Mouse (Mus musculus) forebrain, embryonic 11.5 days (tissue): ENCODE results near the gene Rpl7l1. TPM values are rescaled to one million over a fixed set of nuclear protein-coding genes. Genes with fewer than 3 reads are reported as not detected.

Source experiments
- ATAC-seq: fragments of 200-750 bp; cut with Nextera tagmentation; replicated peaks from 2 replicates; pipeline ENCODE4 v1.8.0; 2017; ENCODE audit warnings: moderate TSS enrichment; ENCODE audit not compliant: low FRiP score
- DNase-seq: peaks from one replicate; pipeline ENCODE4 v3.0.0-alpha.2; 2017; ENCODE audit warnings: low spot score
- H3K27ac ChIP-seq: fragments of 300-500 bp; sonication (generic); 2 replicates; pipeline ENCODE4 v1.5.1; 2014; ENCODE audit warnings: low read depth, low read length
- H3K27me3 ChIP-seq: fragments of 300-500 bp; sonication (generic); 2 replicates; pipeline ENCODE4 v1.6.1; 2014; ENCODE audit warnings: mild to moderate bottlenecking, low read length, mixed read lengths; ENCODE audit not compliant: control insufficient read depth, insufficient read depth
- H3K36me3 ChIP-seq: fragments of 300-500 bp; sonication (generic); 2 replicates; pipeline ENCODE4 v1.6.1; 2014; ENCODE audit warnings: mild to moderate bottlenecking, low read length, moderate library complexity, mixed read lengths; ENCODE audit not compliant: control insufficient read depth, insufficient read depth
- H3K4me1 ChIP-seq: fragments of 300-500 bp; sonication (generic); replicated peaks from 2 replicates; pipeline ENCODE4 v1.6.1; 2014; ENCODE audit warnings: low read length, mixed read lengths; ENCODE audit not compliant: control insufficient read depth, insufficient read depth
- H3K4me2 ChIP-seq: fragments of 300-500 bp; sonication (generic); 2 replicates; pipeline ENCODE4 v1.6.1; 2014; ENCODE audit warnings: low read depth, mild to moderate bottlenecking, low read length, moderate library complexity, mixed read lengths; ENCODE audit not compliant: severe bottlenecking
- H3K4me3 ChIP-seq: fragments of 300-500 bp; sonication (generic); 2 replicates; pipeline ENCODE4 v1.5.1; 2014; ENCODE audit warnings: low read depth, low read length
- H3K9ac ChIP-seq: fragments of 300-500 bp; sonication (generic); 2 replicates; pipeline ENCODE4 v1.6.1; 2014; ENCODE audit warnings: low read length
- H3K9me3 ChIP-seq: fragments of 300-500 bp; sonication (generic); 2 replicates; pipeline ENCODE4 v1.6.1; 2016; ENCODE audit warnings: low read length, mixed read lengths; ENCODE audit not compliant: control insufficient read depth
- WGBS: fragments of 180-500 bp; shearing (Covaris S2); extraction: QIAGEN DNeasy Blood & Tissue Kit; methylation state at CpG from one replicate; pipeline ENCODE4 v1.1.7; 2014; 5-methylcytosine and 5-hydroxymethylcytosine counted together
- polyA plus RNA-seq: library from polyadenylated mRNA; unstranded; fragments of >200 nt; fragmentation: Nextera tagmentation; extraction: Ambion mirVana; gene quantifications from 2 replicates; pipeline ENCODE4 v1.2.1, GENCODE M21; 2014

Rpl7l1 gene
- polyA plus RNA-seq, 1 experiment from 2014 or later = 189 TPM

DNA sequence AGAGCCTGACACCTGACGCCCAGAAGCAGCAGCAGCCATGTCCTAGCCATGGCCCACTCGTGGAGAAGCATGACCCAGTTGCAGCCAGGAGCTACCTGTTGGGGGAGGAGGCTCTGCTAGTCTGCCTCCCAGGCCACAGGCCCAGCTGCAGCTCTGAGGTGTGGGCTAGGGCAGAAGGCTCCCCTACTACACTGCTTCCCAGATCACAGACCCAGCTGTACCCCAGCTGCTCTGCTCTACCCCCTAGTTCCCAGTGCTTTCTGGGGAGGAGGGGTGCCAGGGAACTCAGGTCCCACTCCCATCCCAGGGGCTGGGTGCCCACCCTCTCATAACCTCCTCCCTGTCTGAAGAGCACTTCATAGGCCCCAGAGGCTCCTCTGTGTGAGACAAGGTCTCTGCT, 18.9 kb downstream of the Rpl7l1 start, which contains the start of gene Ptcra:
Gene Ptcra (minus strand): TSS at position 169 of the 400 bp plus-strand sequence.
- H3K9ac ChIP-seq = no peak within 1 kb of the TSS
- H3K4me3 ChIP-seq = no peak within 1 kb of the TSS
- no peak for DNase-seq
- H3K9me3 ChIP-seq = no peaks in the 10 kb centered on the region
- no peaks in the 10 kb centered on the region for H3K36me3 ChIP-seq
- no peak for ATAC-seq
- no peaks in the 10 kb centered on the region for H3K27me3 ChIP-seq
- H3K27ac ChIP-seq = no peak within 1 kb of the TSS
- no peak within 1 kb of the TSS for H3K4me2 ChIP-seq
- H3K4me1 ChIP-seq = no peaks in the 10 kb centered on the region
- 70% methylated on average over 2 of the region's 2 CpGs for WGBS

DNA sequence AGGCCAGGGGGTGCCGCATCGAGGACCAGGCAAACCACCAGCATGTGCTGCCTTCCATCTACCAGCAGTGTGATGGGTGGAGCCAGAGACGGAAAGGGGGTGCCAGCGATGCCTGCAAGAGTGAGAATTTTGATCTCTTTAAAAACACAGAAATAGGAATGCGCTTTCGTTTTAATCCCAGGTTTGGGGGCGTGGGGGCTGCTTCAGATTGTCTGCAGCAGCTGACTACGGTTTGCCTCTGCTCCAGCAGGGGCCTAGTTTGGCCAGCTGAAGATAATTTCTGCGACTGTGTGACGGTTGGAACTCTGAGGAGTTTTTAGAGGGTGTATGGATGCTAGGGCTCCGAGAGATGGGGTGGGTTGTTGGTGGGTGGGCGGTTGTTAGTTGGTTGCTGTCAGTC, 23.7 kb downstream of the Rpl7l1 start:
- no peak overlapping the region for H3K4me3 ChIP-seq
- H3K9me3 ChIP-seq = no peaks in the 10 kb centered on the region
- ATAC-seq (no peak), DNase-seq (no peak)
- no peaks in the 10 kb centered on the region for H3K4me1 ChIP-seq
- no peaks in the 10 kb centered on the region for H3K36me3 ChIP-seq
- H3K27ac ChIP-seq = no peak overlapping the region
- no peak overlapping the region for H3K9ac ChIP-seq
- H3K4me2 ChIP-seq = no peak overlapping the region
- WGBS = 85% methylated on average over 12 of the region's 12 CpGs
- H3K27me3 ChIP-seq = no peaks in the 10 kb centered on the region

DNA sequence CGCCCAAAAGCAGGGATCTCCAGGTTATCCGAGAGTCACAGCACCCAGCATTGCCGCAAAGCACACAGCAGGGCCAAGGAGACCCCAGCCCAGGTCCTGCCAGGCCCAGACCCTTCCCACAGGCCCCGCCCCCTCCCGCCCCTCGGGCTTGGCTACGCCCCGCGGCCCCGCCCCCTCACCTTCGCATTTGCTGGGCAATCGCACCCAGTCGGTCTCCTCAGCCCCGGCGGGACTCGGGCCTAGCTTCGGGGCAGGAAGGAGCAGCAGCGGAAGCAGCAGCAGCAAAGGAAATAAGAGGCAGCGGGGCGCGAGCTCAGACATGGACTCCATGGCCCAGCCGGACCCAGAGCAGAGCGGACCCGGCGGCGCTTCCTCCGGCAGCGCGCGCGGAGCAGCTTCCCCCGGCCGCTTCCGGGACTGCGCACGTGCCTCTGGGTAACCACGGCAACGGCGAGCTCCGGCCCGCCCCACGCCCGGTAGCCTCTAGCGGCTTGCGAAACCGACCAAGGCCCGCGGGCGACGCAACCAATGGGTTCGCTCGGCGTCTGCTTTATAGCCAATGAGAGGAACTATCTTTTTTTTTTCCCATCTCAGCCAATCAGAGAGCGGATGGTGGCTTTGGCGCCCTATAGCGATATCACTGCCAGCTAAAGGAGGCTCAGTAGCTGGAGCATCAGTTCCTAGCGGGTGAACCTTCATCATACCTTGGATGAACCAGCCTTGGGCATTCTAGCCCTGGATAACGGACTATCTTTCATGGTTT, 30.5 kb downstream of the Rpl7l1 start, which contains the start of gene Cnpy3:
Gene Cnpy3 (minus strand): TSS at position 421 of the 763 bp plus-strand sequence.
- Histone ChIP-seq H3K4me1 (peaks cover 6% of the 10 kb centered on the region), H3K27ac (peak within 1 kb of the TSS; percentile 75), H3K27me3 (no peaks in the 10 kb centered on the region), H3K9ac (peak within 1 kb of the TSS; percentile 76), H3K4me3 (peak within 1 kb of the TSS; percentile 77), H3K36me3 (no peaks in the 10 kb centered on the region), H3K9me3 (no peaks in the 10 kb centered on the region), H3K4me2 (peak within 1 kb of the TSS; percentile 77)
- under 1% methylated on average over 57 of the region's 58 CpGs for WGBS
- peak; percentile 100 for DNase-seq
- peak; percentile 99 for ATAC-seq

DNA sequence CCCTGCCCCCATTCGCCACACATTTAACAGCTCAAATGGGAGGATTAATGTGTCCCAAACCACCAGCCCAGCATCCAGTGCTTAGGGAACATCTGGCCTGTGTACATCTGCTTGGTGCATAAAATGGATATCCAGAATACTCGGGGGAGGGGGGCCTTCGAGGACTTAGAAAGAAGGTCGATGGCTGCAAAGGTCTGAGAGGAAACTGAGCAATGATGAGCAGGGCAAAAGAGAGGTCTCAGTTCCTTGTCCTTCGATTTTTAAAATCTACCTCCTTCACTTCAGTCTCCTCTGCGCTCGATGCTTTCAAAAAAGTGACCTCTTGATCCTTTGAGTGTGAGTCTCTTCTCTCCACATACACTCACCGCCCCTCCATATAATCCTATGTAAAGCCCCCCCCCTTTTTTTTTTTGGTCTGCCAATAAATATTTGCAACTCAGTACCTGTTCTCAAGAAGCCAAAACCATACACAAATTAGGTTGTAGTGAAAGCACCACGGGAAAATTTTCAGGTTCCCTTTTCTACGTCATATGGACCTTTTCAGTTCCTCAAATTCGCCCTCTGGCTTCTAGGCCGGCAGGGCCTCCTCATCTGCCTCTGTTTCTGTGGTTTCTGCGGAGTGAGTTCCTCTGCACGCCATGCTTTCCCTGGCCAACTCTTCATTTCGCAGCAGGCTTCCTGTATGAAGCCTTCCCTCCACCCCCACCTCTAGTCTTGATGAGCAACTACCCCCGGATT, 31.2 kb downstream of the Rpl7l1 start:
- H3K9ac ChIP-seq = peak overlapping the region; percentile 76
- 32% methylated on average over 16 of the region's 16 CpGs for WGBS

DNA sequence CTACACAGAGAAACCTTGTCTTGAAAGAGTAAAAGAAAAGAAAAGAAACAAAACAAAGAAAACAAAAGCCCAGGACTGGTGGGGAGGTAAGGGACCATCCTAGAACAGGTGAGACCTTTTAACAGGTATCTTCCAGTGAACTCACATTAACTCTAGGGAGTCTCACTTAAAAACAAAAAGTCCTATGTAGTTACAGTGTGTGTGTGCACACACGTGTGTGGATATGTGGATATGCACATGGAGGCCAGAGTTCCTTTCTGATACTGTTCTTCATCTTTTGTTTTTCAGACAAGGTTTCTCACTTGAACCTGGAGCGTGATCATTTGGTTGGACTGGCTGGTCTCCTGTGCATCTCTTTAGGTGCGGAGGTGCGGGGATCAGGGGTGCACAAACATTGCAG, 31.9 kb downstream of the Rpl7l1 start:
- H3K9me3 ChIP-seq = no peaks in the 10 kb centered on the region
- no peak overlapping the region for H3K27ac ChIP-seq
- H3K4me1 ChIP-seq = peaks cover 6% of the 10 kb centered on the region
- H3K27me3 ChIP-seq = no peaks in the 10 kb centered on the region
- peak overlapping the region; percentile 77; the same call in 1 of the 2 replicates for H3K4me2 ChIP-seq
- H3K9ac ChIP-seq = no peak overlapping the region; the same call in 1 of the 2 replicates
- no peaks in the 10 kb centered on the region for H3K36me3 ChIP-seq
- H3K4me3 ChIP-seq = peak overlapping the region; percentile 77; the same call in 1 of the 2 replicates
- WGBS = 89% methylated on average over 4 of the region's 4 CpGs
- no peak for ATAC-seq
- DNase-seq = no peak

More for the DNA sequence above, 31.2 kb downstream of the Rpl7l1 start:
- ATAC-seq (no peak), DNase-seq (no peak)
- Histone ChIP-seq H3K4me2 (peak overlapping the region; percentile 77), H3K4me3 (peak overlapping the region; percentile 77), H3K27me3 (no peaks in the 10 kb centered on the region), H3K36me3 (no peaks in the 10 kb centered on the region), H3K9me3 (no peaks in the 10 kb centered on the region), H3K27ac (peak overlapping the region; percentile 75), H3K4me1 (peaks cover 6% of the 10 kb centered on the region)

DNA sequence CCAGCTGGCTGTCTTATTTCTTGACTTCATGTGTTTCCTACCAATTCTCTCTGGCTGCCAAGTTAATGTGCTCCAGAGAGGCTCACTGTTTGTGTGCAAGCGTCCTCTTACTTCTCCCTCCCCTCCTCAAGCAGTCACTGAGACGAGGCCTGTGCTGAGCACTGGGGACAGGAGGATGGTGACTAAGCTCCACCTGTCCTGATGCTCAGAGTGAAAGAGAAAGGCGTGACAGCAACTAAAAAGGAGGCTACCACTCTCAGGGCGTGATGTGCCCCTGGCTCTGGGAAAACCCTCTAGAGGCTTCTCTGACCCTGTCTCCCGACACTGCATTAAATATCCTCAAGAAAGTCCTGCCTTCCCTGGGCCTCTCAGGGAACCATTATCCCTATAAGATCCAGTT, 33.2 kb downstream of the Rpl7l1 start:
- Histone ChIP-seq H3K36me3 (no peaks in the 10 kb centered on the region), H3K27ac (no peak overlapping the region), H3K9me3 (no peaks in the 10 kb centered on the region), H3K27me3 (no peaks in the 10 kb centered on the region), H3K4me3 (no peak overlapping the region), H3K4me1 (peaks cover 6% of the 10 kb centered on the region), H3K4me2 (no peak overlapping the region), H3K9ac (no peak overlapping the region)
- no peak for ATAC-seq
- DNase-seq = no peak
- 95% methylated on average over 5 of the region's 5 CpGs for WGBS

DNA sequence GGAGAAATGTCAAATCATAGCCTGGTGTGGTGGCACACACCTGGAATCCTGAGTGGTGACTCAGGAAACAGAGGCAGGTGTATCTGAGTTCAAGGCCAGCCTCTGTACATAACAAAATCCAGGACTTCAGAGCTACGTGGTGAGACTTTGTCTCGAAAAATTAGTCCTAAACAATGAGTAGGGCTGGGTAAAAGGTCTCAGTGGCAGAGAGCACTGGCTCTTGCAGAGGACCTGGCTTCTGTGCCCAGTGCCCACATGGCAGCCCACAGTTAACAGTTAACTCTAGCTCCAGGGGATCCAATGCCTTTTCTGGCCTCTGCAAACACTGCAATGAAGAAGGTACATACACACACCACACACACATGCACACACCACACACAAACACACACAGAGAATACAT, 34.7 kb downstream of the Rpl7l1 start:
- H3K4me2 ChIP-seq = no peak overlapping the region
- DNase-seq = no peak
- H3K27ac ChIP-seq = no peak overlapping the region
- no peaks in the 10 kb centered on the region for H3K27me3 ChIP-seq
- 94% methylated on average over 2 of the region's 2 CpGs for WGBS
- no peak overlapping the region for H3K9ac ChIP-seq
- no peak for ATAC-seq
- H3K9me3 ChIP-seq = no peaks in the 10 kb centered on the region
- H3K36me3 ChIP-seq = no peaks in the 10 kb centered on the region
- no peak overlapping the region for H3K4me3 ChIP-seq
- H3K4me1 ChIP-seq = peaks cover 6% of the 10 kb centered on the region

DNA sequence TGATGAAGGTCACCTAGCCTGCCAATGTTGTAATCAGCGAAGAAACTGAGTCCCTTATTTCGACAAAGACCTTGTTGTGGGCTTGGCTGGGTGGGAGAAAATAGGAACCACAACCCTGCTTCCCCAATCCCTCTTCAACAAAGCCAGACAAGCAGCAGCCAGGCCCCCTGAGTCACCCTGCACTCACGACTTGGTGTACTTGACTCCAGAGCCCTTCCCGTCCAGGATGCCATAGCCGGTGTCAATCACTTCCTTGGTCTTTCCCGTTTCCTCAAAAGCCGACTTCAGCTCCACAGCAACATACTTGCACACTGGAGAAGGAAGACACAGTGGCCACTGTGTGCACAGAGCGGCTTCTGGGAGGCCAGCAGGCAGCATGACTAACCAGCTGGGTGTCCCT, 35.2 kb downstream of the Rpl7l1 start:
- no peaks in the 10 kb centered on the region for H3K27me3 ChIP-seq
- H3K9ac ChIP-seq = no peak overlapping the region
- H3K9me3 ChIP-seq = no peaks in the 10 kb centered on the region
- no peak for DNase-seq
- peaks cover 6% of the 10 kb centered on the region for H3K4me1 ChIP-seq
- ATAC-seq = no peak
- H3K36me3 ChIP-seq = no peaks in the 10 kb centered on the region
- H3K27ac ChIP-seq = no peak overlapping the region
- no peak overlapping the region for H3K4me3 ChIP-seq
- no peak overlapping the region for H3K4me2 ChIP-seq
- 86% methylated on average over 8 of the region's 8 CpGs for WGBS
